9 mouse cellular contexts compared by ENCODE assay signal in the genomic region with DNA sequence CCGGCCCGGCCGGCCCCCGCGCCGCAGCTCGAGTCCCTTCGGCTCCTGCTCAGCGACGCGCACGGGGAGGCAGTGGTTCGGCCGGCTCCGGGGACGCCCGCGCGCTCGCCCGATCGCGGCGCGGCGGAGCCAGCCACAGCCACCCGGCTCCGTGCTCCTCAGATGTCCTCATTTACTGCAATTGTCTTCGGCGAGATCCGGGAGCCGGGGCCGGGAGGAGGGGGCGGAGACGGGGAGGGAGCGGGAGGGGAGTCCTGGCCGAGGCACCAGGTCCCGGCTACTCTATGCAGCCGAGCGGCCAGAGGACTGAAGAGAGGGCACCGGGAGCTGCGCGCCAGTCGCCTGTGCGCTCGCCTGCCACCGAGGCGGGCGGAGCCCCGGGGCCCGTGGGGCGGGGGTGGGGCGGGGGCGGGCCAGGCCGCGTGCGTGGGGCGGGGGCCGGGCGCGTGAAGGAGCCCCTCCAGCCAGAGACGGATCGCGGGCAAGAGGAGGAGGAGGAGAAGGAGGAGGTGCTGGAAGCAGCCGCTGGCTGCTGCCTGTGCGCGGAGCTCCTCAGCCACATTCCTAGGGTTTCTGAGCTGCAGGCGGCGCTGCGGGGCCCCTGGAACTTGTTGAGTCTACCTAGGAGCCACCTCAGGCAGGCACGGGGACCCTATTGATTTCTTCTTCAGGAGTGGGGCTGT. TPM values are rescaled to one million over a fixed set of nuclear protein-coding genes. Genes with fewer than 3 reads are reported as not detected.
DNase-seq lines count a peak whose midpoint lies in the region; ATAC-seq lines count a peak whose summit lies in the region.
"Had no signal": no experiment of that assay in that cellular context is flagged by ENCODE, and none has a peak within 500 bp of the region (broad histone marks: within the 10 kb centered on the region; RNA-seq: fewer than 3 reads in every experiment).

TSS of gene Fam196a (minus strand) at position 504 of the 683 bp plus-strand sequence.

- H3K36me3 ChIP-seq in intestine, embryonic 14.5 days (ENCODE audit: control insufficient read depth, insufficient read depth, low read length): no peaks in the 10 kb centered on the region

- H3K27ac ChIP-seq in intestine, embryonic 14.5 days (ENCODE audit: low read depth): no peak within 1 kb of the TSS

- WGBS in intestine, embryonic 14.5 days: under 1% methylated on average over 54 of the region's 71 CpGs

- peak within 1 kb of the TSS; percentile 44 for H3K9ac ChIP-seq in intestine, embryonic 14.5 days (ENCODE audit: low read length)

- peaks cover 14% of the 10 kb centered on the region; the same call in 1 of the 2 replicates for H3K4me1 ChIP-seq in intestine, embryonic 14.5 days (replicated peaks; ENCODE audit: control insufficient read depth, insufficient read depth, low read length)

- intact Hi-C loops in left cerebral cortex, postnatal 36 days (cut with DNase I): loop anchor here (10.0 kb wide), 1 partner anchor 227 kb away; no protein-coding TSS in a partner anchor

- H3K4me3 ChIP-seq in intestine, embryonic 14.5 days (ENCODE audit: low read depth, low read length): peak within 1 kb of the TSS; percentile 46

- DNase-seq in R1 (ENCODE audit: low read depth, low spot score): peak; percentile 88
- peak; percentile 13 for DNase-seq in cerebellum, adult 11-12 months
- DNase-seq in forelimb bud, embryonic 11.5 days (ENCODE audit: low read depth, low spot score): peak; percentile 49
- peak; percentile 84 for DNase-seq in intestine, embryonic 14.5 days (ENCODE audit: low spot score)
- peak; percentile 78 to 81 for DNase-seq in left cerebral cortex, postnatal 36 days (ENCODE audit: low spot score in 2 of 2)
- peak; percentile 67 for DNase-seq in mesoderm, embryonic 11.5 days (ENCODE audit: low read depth, low spot score)
- DNase-seq in right cerebral cortex, postnatal 4 days: peak; percentile 73
- DNase-seq in thymus, postnatal 14 days: no peak

- peaks cover 17% of the 10 kb centered on the region for H3K27me3 ChIP-seq in intestine, embryonic 14.5 days (replicated peaks; ENCODE audit: control insufficient read depth, insufficient read depth, low read length)

- ATAC-seq in intestine, embryonic 14.5 days (replicated peaks; ENCODE audit: low FRiP score, low TSS enrichment, low read depth): peak; percentile 86

- no peaks in the 10 kb centered on the region for H3K9me3 ChIP-seq in intestine, embryonic 14.5 days (ENCODE audit: control insufficient read depth, low read length)

- peak within 1 kb of the TSS; percentile 88 for H3K4me2 ChIP-seq in intestine, embryonic 14.5 days (ENCODE audit: low read length)

RNA-seq across cellular contexts. Expression of gene Fam196a, which starts in this region (rescaled TPM):
- 3.2 and 3.9 TPM in 2 replicates for polyA plus RNA-seq in intestine, embryonic 14.5 days (2014; fragmentation: Nextera tagmentation; extraction: Ambion mirVana)
- total RNA-seq in left cerebral cortex, postnatal 36 days (2021): 10 to 100 TPM; 16.3 to 16.5 TPM
- polyA plus RNA-seq: spleen, adult 2 months had no signal
